Mouse (Mus musculus): ENCODE data around the gene Rtn4.

GRCm38 (mm10) chr11:29746203-29746602, 53.5 kb downstream of the Rtn4 start:
- TF ChIP-seq CTCF (IDR thresholded peaks at IDR 0.05; ENCODE audit: control insufficient read depth, insufficient read depth, insufficient replicate concordance, low read depth, low read length) (no peak), POLR2A (IDR thresholded peaks at IDR 0.05; ENCODE audit: control insufficient read depth, low read depth, low read length) (no peak)
